Mouse (Mus musculus): ENCODE data around the gene Lrrc75b. TPM values are rescaled to one million over a fixed set of nuclear protein-coding genes. Genes with fewer than 3 reads are reported as not detected.

The Lrrc75b gene
- polyA plus RNA-seq, 1 experiment = not detected

- Histone ChIP-seq H3K36me3 (ENCODE audit: control insufficient read depth) (no peaks in the 10 kb centered on the region), H3K27me3 (ENCODE audit: control insufficient read depth) (no peaks in the 10 kb centered on the region; the same call in 1 of the 2 replicates), H3K4me1 (ENCODE audit: control insufficient read depth) (no peaks in the 10 kb centered on the region), H3K9me3 (ENCODE audit: control insufficient read depth, low read length) (no peaks in the 10 kb centered on the region), H3K4me3 (replicated peaks) (no peak overlapping the region)
- TF ChIP-seq TAL1 (IDR thresholded peaks at IDR 0.05; ENCODE audit: low read length) (no peak), GATA1 (IDR thresholded peaks at IDR 0.05; ENCODE audit: low read length) (no peak)
These were observed 29.5 kb upstream of the Lrrc75b start for GRCm38 (mm10) chr10:75589651-75590050.

- TF ChIP-seq GATA1 (IDR thresholded peaks at IDR 0.05; ENCODE audit: low read length) = no peak
- no peak for TF ChIP-seq TAL1 (IDR thresholded peaks at IDR 0.05; ENCODE audit: low read length)
- Histone ChIP-seq H3K27me3 (ENCODE audit: control insufficient read depth) (no peaks in the 10 kb centered on the region; the same call in 1 of the 2 replicates), H3K9me3 (ENCODE audit: control insufficient read depth, low read length) (no peaks in the 10 kb centered on the region), H3K36me3 (ENCODE audit: control insufficient read depth) (no peaks in the 10 kb centered on the region), H3K4me1 (ENCODE audit: control insufficient read depth) (no peaks in the 10 kb centered on the region), H3K4me3 (replicated peaks) (no peak within 1 kb of the TSS)
These were observed 29.0 kb upstream of the Lrrc75b start, which contains the start of gene Ggt5 for GRCm38 (mm10) chr10:75589129-75589528. Gene Ggt5 (plus strand): TSS chr10:75589340.

- no peak for TF ChIP-seq TAL1 (IDR thresholded peaks at IDR 0.05; ENCODE audit: low read length)
- no peak for TF ChIP-seq GATA1 (IDR thresholded peaks at IDR 0.05; ENCODE audit: low read length)
- no peaks in the 10 kb centered on the region for H3K36me3 ChIP-seq (ENCODE audit: control insufficient read depth)
- H3K9me3 ChIP-seq (ENCODE audit: control insufficient read depth, low read length) = no peaks in the 10 kb centered on the region
- H3K27me3 ChIP-seq (ENCODE audit: control insufficient read depth) = no peaks in the 10 kb centered on the region; the same call in 1 of the 2 replicates
- no peaks in the 10 kb centered on the region for H3K4me1 ChIP-seq (ENCODE audit: control insufficient read depth)
- no peak overlapping the region for H3K4me3 ChIP-seq (replicated peaks)
These were observed 28.2 kb upstream of the Lrrc75b start for GRCm38 (mm10) chr10:75588336-75588735.

GRCm38 (mm10) chr10:75587781-75588180, 27.7 kb upstream of the Lrrc75b start:
- Histone ChIP-seq H3K36me3 (ENCODE audit: control insufficient read depth) (no peaks in the 10 kb centered on the region), H3K9me3 (ENCODE audit: control insufficient read depth, low read length) (no peaks in the 10 kb centered on the region), H3K27me3 (ENCODE audit: control insufficient read depth) (no peaks in the 10 kb centered on the region; the same call in 1 of the 2 replicates), H3K4me3 (replicated peaks) (no peak overlapping the region), H3K4me1 (ENCODE audit: control insufficient read depth) (no peaks in the 10 kb centered on the region)
- TF ChIP-seq GATA1 (IDR thresholded peaks at IDR 0.05; ENCODE audit: low read length) = no peak
- no peak for TF ChIP-seq TAL1 (IDR thresholded peaks at IDR 0.05; ENCODE audit: low read length)

GRCm38 (mm10) chr10:75586553-75586879, 26.4 kb upstream of the Lrrc75b start:
- Histone ChIP-seq H3K9me3 (ENCODE audit: control insufficient read depth, low read length) (no peaks in the 10 kb centered on the region), H3K4me3 (replicated peaks) (no peak overlapping the region), H3K27me3 (ENCODE audit: control insufficient read depth) (no peaks in the 10 kb centered on the region; the same call in 1 of the 2 replicates), H3K36me3 (ENCODE audit: control insufficient read depth) (no peaks in the 10 kb centered on the region), H3K4me1 (ENCODE audit: control insufficient read depth) (no peaks in the 10 kb centered on the region)
- TF ChIP-seq TAL1 (IDR thresholded peaks at IDR 0.05; ENCODE audit: low read length) (no peak), GATA1 (IDR thresholded peaks at IDR 0.05; ENCODE audit: low read length) (no peak)

- no peak for TF ChIP-seq TAL1 (IDR thresholded peaks at IDR 0.05; ENCODE audit: low read length)
- no peak for TF ChIP-seq GATA1 (IDR thresholded peaks at IDR 0.05; ENCODE audit: low read length)
- no peaks in the 10 kb centered on the region for H3K4me1 ChIP-seq (ENCODE audit: control insufficient read depth)
- H3K4me3 ChIP-seq (replicated peaks) = no peak overlapping the region
- no peaks in the 10 kb centered on the region; the same call in 1 of the 2 replicates for H3K27me3 ChIP-seq (ENCODE audit: control insufficient read depth)
- H3K36me3 ChIP-seq (ENCODE audit: control insufficient read depth) = no peaks in the 10 kb centered on the region
- H3K9me3 ChIP-seq (ENCODE audit: control insufficient read depth, low read length) = no peaks in the 10 kb centered on the region
These were observed 25.9 kb upstream of the Lrrc75b start for GRCm38 (mm10) chr10:75585876-75586552.

- no peak overlapping the region for H3K4me3 ChIP-seq (replicated peaks)
- TF ChIP-seq TAL1 (IDR thresholded peaks at IDR 0.05; ENCODE audit: low read length) (no peak), GATA1 (IDR thresholded peaks at IDR 0.05; ENCODE audit: low read length) (no peak)
- H3K9me3 ChIP-seq (ENCODE audit: control insufficient read depth, low read length) = no peaks in the 10 kb centered on the region
- no peaks in the 10 kb centered on the region for H3K27me3 ChIP-seq (ENCODE audit: control insufficient read depth)
- H3K4me1 ChIP-seq (ENCODE audit: control insufficient read depth) = no peaks in the 10 kb centered on the region
- H3K36me3 ChIP-seq (ENCODE audit: control insufficient read depth) = no peaks in the 10 kb centered on the region
These were observed 19.0 kb upstream of the Lrrc75b start for GRCm38 (mm10) chr10:75579129-75579528.

- Histone ChIP-seq H3K36me3 (ENCODE audit: control insufficient read depth) (no peaks in the 10 kb centered on the region), H3K4me3 (replicated peaks) (no peak overlapping the region), H3K27me3 (ENCODE audit: control insufficient read depth) (no peaks in the 10 kb centered on the region), H3K4me1 (ENCODE audit: control insufficient read depth) (no peaks in the 10 kb centered on the region), H3K9me3 (ENCODE audit: control insufficient read depth, low read length) (no peaks in the 10 kb centered on the region)
- TF ChIP-seq GATA1 (IDR thresholded peaks at IDR 0.05; ENCODE audit: low read length) (no peak), TAL1 (IDR thresholded peaks at IDR 0.05; ENCODE audit: low read length) (no peak)
These were observed 13.8 kb upstream of the Lrrc75b start for GRCm38 (mm10) chr10:75573965-75574364.

- Histone ChIP-seq H3K4me3 (replicated peaks) (no peak overlapping the region), H3K4me1 (ENCODE audit: control insufficient read depth) (no peaks in the 10 kb centered on the region), H3K27me3 (ENCODE audit: control insufficient read depth) (no peaks in the 10 kb centered on the region), H3K36me3 (ENCODE audit: control insufficient read depth) (no peaks in the 10 kb centered on the region), H3K9me3 (ENCODE audit: control insufficient read depth, low read length) (no peaks in the 10 kb centered on the region)
- no peak for TF ChIP-seq TAL1 (IDR thresholded peaks at IDR 0.05; ENCODE audit: low read length)
- TF ChIP-seq GATA1 (IDR thresholded peaks at IDR 0.05; ENCODE audit: low read length) = no peak
These were observed 13.1 kb upstream of the Lrrc75b start for GRCm38 (mm10) chr10:75573181-75573580.

Measured in erythroblast, embryonic 14.5 days (primary cell).